Mouse (Mus musculus) lung, embryonic 14.5 days (tissue): ENCODE measurements around the gene Tmf1. TPM values are rescaled to one million over a fixed set of nuclear protein-coding genes. Genes with fewer than 3 reads are reported as not detected.

Experiments
- ATAC-seq: fragments of 200-750 bp; cut with Nextera tagmentation; 2 replicates; pipeline ENCODE4 v1.8.0; 2017; ENCODE audit warnings: mild to moderate bottlenecking, moderate TSS enrichment, moderate library complexity; ENCODE audit not compliant: insufficient read depth
- DNase-seq: peaks from one replicate; pipeline ENCODE4 v3.0.0-alpha.2; 2015
- H3K27ac ChIP-seq: fragments of 300-500 bp; sonication (generic); 2 replicates; pipeline ENCODE4 v1.5.1; 2014; ENCODE audit warnings: low read depth, mild to moderate bottlenecking, moderate library complexity
- H3K27me3 ChIP-seq: fragments of 300-500 bp; sonication (generic); 2 replicates; pipeline ENCODE4 v1.6.1; 2014; ENCODE audit warnings: low read length, control low read depth; ENCODE audit not compliant: insufficient read depth
- H3K36me3 ChIP-seq: fragments of 300-500 bp; sonication (generic); 2 replicates; pipeline ENCODE4 v1.6.1; 2014; ENCODE audit warnings: control low read depth; ENCODE audit not compliant: insufficient read depth
- H3K4me1 ChIP-seq: fragments of 300-500 bp; sonication (generic); 2 replicates; pipeline ENCODE4 v1.6.1; 2014; ENCODE audit warnings: antibody characterized with exemption, control low read depth; ENCODE audit not compliant: insufficient read depth
- H3K4me2 ChIP-seq: fragments of 300-500 bp; sonication (generic); 2 replicates; pipeline ENCODE4 v1.6.1; 2014; ENCODE audit warnings: mild to moderate bottlenecking
- H3K4me3 ChIP-seq: fragments of 300-500 bp; sonication (generic); 2 replicates; pipeline ENCODE4 v1.5.1; 2014; ENCODE audit warnings: low read depth, low read length
- H3K9ac ChIP-seq: fragments of 300-500 bp; sonication (generic); 2 replicates; pipeline ENCODE4 v1.6.1; 2014
- H3K9me3 ChIP-seq: fragments of 300-500 bp; sonication (generic); 2 replicates; pipeline ENCODE4 v1.6.1; 2016; ENCODE audit warnings: low read depth, low read length, control low read depth
- CTCF ChIP-seq: IDR thresholded peaks from 2 replicates; pipeline ENCODE4 v1.5.1; 2016; ENCODE audit warnings: antibody characterized with exemption, low read depth
- WGBS: fragments of 180-500 bp; shearing (Covaris S2); extraction: QIAGEN DNeasy Blood & Tissue Kit; methylation state at CpG from one replicate; pipeline ENCODE4 v1.1.7; 2014; 5-methylcytosine and 5-hydroxymethylcytosine counted together
- polyA plus RNA-seq: library from polyadenylated mRNA; unstranded; fragments of >200 nt; fragmentation: Nextera tagmentation; extraction: Ambion mirVana; gene quantifications from 2 replicates; pipeline ENCODE4 v1.2.1, GENCODE M21; 2014

Tmf1 gene
- polyA plus RNA-seq, 1 experiment from 2014 or later, result 30.3 TPM

DNA sequence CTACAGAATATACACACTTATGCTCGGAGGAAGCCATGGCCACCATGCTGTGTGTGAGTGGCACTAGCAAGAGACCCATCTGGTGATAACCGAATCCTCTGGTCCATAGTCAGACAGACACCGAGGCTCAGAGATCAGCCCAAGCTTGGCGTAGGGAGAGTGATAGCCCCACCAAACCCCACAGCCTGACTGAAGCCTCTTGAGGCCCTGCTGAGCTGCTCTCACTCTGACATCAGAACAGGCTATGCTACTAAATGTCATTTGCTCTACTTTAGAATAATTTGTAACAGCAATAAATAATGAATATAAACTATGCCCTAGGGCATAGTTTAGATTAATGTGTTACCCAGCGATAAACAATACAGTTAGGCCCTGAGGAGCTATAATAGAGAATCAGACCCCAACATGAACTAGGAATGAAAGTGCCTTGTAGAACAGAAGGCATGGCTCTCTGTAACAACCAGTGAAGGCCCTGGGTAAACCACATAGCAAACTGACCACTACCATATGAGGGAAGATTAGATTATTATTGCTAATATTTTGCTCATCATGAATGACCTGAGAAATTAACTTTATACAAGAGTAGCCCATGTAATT is 46.1 kb downstream of the Tmf1 start:
- Histone ChIP-seq H3K27ac (no peak overlapping the region), H3K27me3 (no peaks in the 10 kb centered on the region), H3K4me2 (no peak overlapping the region), H3K36me3 (peaks cover 29% of the 10 kb centered on the region; the same call in 1 of the 2 replicates), H3K9ac (no peak overlapping the region), H3K4me1 (no peaks in the 10 kb centered on the region), H3K4me3 (no peak overlapping the region), H3K9me3 (no peaks in the 10 kb centered on the region)
- ATAC-seq (no peak), DNase-seq (no peak)
- TF ChIP-seq CTCF, result no peak
- 89% methylated on average over 5 of the region's 5 CpGs for WGBS

DNA sequence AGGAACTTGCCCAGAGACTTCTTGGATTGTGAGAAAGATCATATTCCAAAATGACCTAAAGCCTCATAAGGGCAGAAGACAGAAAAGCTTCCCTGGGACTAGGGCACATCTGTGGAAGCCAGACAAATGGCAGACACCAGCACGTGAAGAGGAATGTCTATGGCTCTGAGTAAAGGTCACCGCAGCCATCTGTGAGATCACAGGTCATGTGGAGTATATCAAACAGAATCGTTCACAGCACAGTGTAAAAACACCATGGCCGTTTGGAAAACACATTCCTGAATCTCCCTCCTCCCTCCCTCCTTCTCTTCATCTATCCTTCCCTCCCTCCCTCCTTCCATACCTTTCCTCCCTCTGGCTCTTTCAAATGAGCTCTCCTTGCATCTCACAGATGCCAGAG is 47.1 kb downstream of the Tmf1 start:
- H3K4me2 ChIP-seq, result no peak overlapping the region
- peaks cover 33% of the 10 kb centered on the region; the same call in 1 of the 2 replicates for H3K36me3 ChIP-seq
- TF ChIP-seq CTCF, result no peak
- H3K9ac ChIP-seq, result no peak overlapping the region
- H3K9me3 ChIP-seq, result no peaks in the 10 kb centered on the region
- 31% methylated on average over 4 of the region's 4 CpGs for WGBS
- no peaks in the 10 kb centered on the region for H3K27me3 ChIP-seq
- no peak overlapping the region for H3K4me3 ChIP-seq
- H3K27ac ChIP-seq, result no peak overlapping the region
- no peak for DNase-seq
- ATAC-seq, result no peak
- no peaks in the 10 kb centered on the region for H3K4me1 ChIP-seq

DNA sequence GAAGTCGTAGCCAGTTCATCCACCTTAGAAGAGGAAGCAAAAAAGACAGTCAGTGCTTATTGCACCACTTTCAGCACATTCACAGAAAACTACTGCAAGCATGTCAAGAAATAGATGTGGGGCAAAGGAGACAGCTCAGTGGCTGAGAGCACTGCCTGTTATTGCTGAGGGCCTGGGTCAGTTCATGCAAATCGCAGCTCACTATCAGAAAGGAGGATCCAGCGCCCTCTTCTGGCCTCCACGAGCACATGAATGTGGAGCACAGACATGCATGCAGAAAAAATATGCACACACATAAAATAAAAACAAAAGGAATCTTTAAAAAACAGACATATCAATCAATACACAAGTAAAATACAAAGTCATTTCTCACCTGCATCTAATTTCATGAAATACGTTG is 47.9 kb downstream of the Tmf1 start:
- Histone ChIP-seq H3K4me3 (no peak overlapping the region), H3K4me1 (no peaks in the 10 kb centered on the region), H3K27me3 (no peaks in the 10 kb centered on the region), H3K4me2 (no peak overlapping the region), H3K9ac (no peak overlapping the region), H3K27ac (no peak overlapping the region), H3K36me3 (peaks cover 33% of the 10 kb centered on the region; the same call in 1 of the 2 replicates), H3K9me3 (no peaks in the 10 kb centered on the region)
- peak; percentile 15 for DNase-seq
- ATAC-seq, result no peak
- WGBS, result 67% methylated on average over 5 of the region's 5 CpGs
- TF ChIP-seq CTCF, result peak; percentile 30

DNA sequence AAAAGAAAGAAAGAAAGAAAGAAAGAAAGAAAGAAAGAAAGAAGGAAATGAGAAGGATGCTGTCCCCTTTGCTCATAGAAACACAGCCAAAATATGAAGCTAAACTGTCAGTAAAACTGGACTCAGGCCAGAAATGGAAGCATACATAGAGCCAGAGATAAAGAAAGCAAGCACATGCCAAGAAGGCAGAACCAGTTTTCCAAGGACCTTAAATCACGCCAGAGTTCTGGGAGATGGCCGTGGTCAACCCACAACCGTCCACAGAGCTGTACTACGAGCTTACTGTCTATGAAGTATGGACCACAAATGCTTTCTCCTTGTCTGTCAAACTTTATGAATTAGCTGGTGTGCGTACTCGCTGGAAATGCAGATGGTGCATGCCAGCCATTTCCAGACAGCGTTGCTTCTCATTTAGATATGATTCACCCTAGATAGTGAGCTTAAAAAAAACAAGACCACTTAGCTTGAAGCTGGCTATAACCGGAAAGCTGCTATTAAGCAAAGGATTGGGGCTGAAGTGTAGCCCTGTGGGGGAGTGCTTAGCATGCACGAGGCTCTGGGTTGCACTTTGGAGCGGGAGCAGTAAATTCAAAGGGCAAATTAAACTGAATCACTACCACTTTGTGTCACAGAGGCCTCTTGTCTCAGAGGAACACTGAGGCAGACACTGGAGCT is 54.4 kb downstream of the Tmf1 start:
- Histone ChIP-seq H3K36me3 (peaks cover 4% of the 10 kb centered on the region; the same call in 1 of the 2 replicates), H3K4me3 (no peak overlapping the region), H3K4me1 (peaks cover 5% of the 10 kb centered on the region; the same call in 1 of the 2 replicates), H3K9ac (no peak overlapping the region), H3K4me2 (0 out of 2 replicates have a peak overlapping the region, but pooled peaks have one; percentile 23), H3K27ac (peak overlapping the region; percentile 48), H3K9me3 (no peaks in the 10 kb centered on the region), H3K27me3 (no peaks in the 10 kb centered on the region)
- WGBS, result 36% methylated on average over 10 of the region's 10 CpGs
- DNase-seq (peak; percentile 94), ATAC-seq (peak; percentile 95)
- no peak for TF ChIP-seq CTCF

- no peaks in the 10 kb centered on the region for H3K27me3 ChIP-seq
- no peaks in the 10 kb centered on the region for H3K9me3 ChIP-seq
- ATAC-seq (no peak), DNase-seq (peak; percentile 68)
- H3K4me3 ChIP-seq, result no peak overlapping the region
- no peak overlapping the region for H3K27ac ChIP-seq
- no peak overlapping the region for H3K4me2 ChIP-seq
- WGBS, result 71% methylated on average over 4 of the region's 4 CpGs
- peaks cover 9% of the 10 kb centered on the region; the same call in 1 of the 2 replicates for H3K36me3 ChIP-seq
- no peak overlapping the region for H3K9ac ChIP-seq
- H3K4me1 ChIP-seq, result peaks cover 5% of the 10 kb centered on the region; the same call in 1 of the 2 replicates
- TF ChIP-seq CTCF, result no peak
Observed at GRCm38 (mm10) chr6:97120922-97121321, 58.0 kb downstream of the Tmf1 start.

- Histone ChIP-seq H3K4me1 (no peaks in the 10 kb centered on the region; the same call in 1 of the 2 replicates), H3K27me3 (no peaks in the 10 kb centered on the region), H3K4me2 (no peak overlapping the region), H3K9me3 (no peaks in the 10 kb centered on the region), H3K4me3 (no peak overlapping the region), H3K36me3 (peaks cover 13% of the 10 kb centered on the region; the same call in 1 of the 2 replicates), H3K27ac (no peak overlapping the region), H3K9ac (no peak overlapping the region)
- no peak for TF ChIP-seq CTCF
- no peak for ATAC-seq
- DNase-seq, result no peak
- 83% methylated on average over 3 of the region's 3 CpGs for WGBS
Observed at GRCm38 (mm10) chr6:97118327-97118726, 60.6 kb downstream of the Tmf1 start.

DNA sequence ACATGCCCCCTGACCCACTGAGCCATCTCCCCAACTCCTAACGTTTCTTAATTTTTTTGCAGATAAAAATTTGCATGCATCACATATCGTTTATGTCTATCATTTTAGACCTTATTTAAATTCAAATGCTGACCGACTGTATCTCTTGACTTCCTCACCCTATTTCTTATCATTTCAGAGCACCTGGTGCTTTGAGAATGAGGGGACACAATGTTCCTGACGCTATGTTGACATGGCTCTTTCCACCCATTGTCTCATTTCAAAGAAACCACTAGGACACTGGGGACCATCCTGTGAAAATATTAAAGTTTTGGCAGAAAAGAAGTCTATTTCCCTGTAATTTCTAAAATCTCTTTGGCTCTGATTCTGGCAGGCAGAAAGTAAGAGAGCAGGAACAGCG is 62.0 kb downstream of the Tmf1 start:
- Histone ChIP-seq H3K4me2 (no peak overlapping the region), H3K27ac (no peak overlapping the region), H3K4me3 (no peak overlapping the region), H3K27me3 (no peaks in the 10 kb centered on the region), H3K9ac (no peak overlapping the region), H3K4me1 (no peaks in the 10 kb centered on the region), H3K36me3 (peaks cover 20% of the 10 kb centered on the region; the same call in 1 of the 2 replicates), H3K9me3 (no peaks in the 10 kb centered on the region)
- DNase-seq (no peak), ATAC-seq (no peak)
- no peak for TF ChIP-seq CTCF
- WGBS, result 69% methylated on average over 5 of the region's 5 CpGs
